Mouse (Mus musculus) frontal cortex, postnatal 36 days (tissue): ENCODE data around the gene Zfp974.
"Not testable (repeated sequence)": the region's sequence is repeated elsewhere in the genome, so short reads cannot be mapped to it uniquely, and the experiment has no call there.

ENCODE experiments used
- DNase-seq, 2 experiments: peaks; one replicate each; pipeline ENCODE4 v3.0.0; 2022; ENCODE audit warnings: low spot score in 2 of 2

Zfp974 gene

DNA sequence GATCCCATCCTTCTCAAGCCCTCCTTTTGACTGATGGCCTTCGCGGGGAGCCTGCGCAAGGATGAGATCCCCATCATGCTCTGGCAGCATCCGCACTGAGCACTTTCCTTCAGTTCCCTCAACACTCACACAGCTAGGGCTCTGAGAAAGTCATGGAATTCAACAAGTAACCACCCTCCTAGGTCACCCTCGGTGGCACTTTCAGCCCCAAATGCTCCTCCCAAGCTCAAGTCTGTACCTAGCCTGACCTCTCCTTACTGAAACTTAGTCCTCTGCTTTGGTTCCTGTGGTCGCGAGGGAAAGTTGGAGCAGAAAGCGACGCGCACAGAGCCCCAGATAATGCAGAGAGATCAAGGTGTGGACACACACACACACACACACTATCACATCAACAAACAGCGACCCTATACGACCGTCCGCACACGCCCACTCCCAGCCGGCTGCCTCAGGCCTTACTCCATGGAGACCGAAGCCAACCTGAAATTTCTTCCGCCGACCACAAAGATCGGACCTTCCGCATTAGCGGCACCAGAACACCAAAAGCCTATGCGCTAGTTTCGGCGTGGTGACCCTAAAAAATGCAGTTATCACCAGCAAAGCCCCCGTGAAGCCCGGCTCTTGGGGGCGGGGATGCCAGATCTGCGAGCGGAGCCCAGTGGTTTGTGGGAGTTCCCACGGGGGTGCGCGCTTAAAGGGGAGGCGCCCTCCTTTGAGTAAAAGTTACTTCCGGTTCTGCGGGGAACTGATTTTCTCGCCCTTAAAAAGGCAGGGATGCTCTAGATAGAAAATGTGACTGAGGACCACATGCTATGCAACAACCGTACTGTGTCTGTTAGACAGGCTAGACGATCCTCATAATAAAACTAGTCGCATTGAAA is at the start of gene Zfp974:
TSS of gene Zfp974 (minus strand) at position 643 of the 878 bp plus-strand sequence.
- DNase-seq, result peak; percentile 66 to 69

DNA sequence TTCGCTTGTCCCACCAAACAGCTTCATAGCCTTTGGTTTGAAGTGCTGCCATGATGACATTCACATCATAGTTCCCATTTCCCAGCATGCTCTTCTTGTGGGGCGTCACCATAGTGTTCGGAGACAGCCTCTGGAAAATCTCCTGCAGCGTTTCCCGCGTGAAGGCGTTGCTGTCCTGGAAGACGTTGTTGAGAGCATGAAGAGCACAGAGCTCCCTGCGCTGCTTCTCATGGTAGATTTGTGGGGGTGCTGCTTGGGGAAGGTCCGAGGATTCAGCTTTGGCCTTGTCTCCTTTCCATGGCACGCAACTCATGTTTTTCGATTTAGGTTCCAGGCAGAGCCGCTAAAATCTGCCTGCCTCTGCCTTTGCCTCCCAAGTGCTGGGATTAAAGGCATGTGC is 20.2 kb upstream of the Zfp974 start:
- DNase-seq, result not testable (repeated sequence)

DNA sequence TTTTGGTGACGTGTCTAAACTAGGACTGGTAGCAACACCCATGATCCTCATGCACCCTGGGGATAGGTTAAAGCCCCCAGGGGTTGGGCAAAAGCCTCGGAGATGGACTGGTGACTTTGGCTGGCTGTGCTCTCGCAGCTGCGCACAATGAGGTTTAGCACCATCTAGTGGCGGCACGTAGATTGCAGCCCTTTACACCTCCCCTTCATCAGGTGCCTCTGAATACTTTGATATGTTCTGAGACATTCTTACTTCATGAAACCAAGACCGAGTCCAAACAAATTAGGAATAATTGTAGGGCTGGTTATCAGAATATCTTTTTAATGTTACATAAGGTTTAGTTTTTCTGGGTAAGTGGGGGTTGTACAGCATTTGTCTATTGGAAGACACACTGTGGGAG is 12.6 kb upstream of the Zfp974 start:
- DNase-seq, result peak in 1 of 2 experiments; percentile 30

DNA sequence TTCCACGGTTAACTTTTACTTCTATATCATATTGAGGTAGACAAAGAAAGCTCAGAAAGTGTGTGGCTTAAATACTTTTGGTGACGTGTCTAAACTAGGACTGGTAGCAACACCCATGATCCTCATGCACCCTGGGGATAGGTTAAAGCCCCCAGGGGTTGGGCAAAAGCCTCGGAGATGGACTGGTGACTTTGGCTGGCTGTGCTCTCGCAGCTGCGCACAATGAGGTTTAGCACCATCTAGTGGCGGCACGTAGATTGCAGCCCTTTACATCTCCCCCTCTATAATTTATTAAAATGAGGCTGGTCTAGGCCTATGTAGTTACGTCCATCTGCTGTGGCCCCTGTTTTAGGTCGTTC is 4.5 kb upstream of the Zfp974 start:
- not testable (repeated sequence) for DNase-seq

DNA sequence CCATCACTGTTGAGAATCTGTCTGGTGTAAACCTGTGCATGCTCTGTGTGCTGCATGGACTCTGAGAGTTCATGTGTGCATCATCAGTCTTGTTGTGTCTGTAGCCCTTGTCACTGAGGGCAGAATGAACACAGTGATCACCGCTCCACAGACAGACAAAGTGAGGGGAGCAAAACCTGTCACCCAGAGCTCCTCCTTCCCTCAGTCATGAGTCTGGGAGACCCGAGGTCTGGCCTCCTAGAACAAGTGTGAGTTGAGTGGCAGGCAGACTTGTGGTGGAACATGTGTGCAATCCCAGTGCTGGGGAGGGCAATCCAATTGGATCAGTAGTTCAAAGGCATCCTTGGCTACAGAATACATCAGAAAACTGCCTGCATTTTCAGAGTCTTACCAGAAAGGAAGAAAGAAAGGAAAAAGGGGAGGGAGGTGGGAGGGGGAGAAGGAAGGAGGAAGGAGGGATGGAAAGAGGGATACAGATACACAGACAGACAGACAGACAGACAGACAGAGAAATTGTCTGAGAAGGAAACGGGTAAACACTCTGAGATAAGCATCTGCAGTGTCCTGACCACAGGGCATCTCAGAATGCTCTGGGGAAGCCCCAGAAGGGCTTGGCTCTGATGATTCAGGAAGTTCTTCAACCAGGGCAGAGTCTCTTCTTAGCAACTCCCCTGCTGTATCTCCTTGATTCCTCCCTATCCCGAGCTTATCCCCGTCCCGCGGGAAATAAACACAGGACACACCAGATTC is 4.0 kb upstream of the Zfp974 start:
- DNase-seq, result no peak

DNA sequence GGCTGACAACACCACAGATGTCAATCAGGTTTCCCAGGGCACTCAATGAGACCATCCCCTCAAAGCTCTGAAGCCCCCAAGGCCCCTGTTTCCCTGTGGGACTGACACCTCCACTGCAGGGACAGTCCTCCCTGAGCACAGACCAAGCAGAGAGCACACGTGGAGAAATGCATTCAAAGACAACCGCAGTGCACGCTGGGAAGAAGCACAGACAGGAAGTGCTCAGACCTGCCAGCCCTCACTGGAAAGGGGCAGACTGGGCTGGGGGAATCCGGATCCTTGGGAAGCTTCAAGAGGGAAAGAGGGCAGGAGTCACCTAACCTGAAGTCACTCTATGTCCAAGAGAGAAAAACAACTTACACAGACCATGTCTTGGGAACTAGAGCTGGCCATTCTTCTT is 2.2 kb downstream of the Zfp974 start:
- not testable (repeated sequence) for DNase-seq

DNA sequence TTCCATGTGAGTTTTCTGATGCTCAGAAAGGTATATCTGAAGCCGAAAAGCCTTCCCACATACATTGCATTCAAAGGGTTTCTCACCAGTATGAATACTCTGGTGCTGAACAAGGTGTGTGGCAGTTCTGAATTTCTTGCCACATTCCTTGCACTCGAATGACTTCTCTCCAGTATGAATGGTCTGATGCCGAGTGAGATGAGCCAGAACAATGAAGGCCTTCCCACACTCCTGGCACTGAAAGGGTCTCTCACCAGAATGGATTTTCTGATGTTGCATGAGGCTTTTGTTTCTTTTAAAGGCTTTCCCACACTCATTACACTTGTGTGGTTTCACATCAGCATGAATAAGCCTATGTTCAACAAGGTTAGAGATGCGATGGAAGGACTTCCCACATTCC is 18.3 kb downstream of the Zfp974 start:
- not testable (repeated sequence) for DNase-seq

DNA sequence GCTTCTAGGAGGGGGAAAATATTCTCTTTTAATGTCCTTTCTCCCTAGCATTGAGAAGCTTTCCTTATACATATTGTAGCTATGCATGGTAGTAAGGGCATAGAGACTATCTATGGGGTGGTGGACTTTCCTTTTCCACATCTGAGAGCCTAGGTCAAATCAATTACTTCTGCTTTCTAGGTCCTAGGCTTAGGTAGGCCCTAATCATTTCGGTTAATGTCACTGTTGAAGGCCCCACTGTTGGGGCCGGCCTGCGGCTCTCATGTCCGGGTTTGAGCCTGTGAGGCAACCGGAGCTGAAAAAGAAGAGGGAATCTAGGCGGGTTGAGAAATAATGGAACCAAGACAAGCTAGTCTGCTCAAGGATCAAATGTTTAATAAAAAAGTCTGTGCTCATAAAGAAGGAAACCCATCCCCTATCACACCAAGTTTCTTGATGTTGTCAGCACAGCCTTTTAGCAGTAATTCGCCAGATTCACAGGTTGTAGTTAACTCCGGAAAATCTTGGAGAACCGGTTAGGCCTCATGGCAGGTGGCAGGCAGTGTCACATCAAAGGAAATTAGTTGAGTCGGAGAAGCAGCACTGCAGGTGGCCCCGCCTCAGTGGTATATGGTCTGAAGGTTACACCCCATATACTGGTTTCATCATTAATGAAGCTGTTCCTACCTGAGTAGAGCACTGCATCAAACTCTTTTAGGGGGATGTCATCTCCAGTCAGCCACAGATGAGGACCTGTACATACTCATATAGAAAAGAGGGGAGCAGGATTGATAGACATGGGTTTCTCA is 24.0 kb downstream of the Zfp974 start:
- DNase-seq, result no peak

DNA sequence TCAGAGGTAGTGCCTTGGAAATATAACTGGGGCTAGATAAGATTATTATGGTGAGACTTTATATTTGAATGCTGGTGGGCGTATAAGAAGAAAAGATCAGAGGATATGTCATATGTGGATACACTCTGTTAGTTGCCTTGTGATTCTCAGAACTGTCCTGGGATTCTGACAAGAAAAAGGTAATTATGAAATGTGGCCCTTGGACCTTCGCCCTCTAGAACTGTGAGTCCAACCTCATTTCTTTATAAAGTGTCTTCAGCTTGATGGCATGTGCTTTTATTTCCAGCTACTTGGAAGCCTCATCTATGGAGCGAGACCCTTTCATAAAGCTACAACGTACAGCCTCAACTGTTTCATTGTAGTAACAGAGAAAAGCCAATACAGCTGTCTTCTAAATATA is 28.7 kb downstream of the Zfp974 start:
- DNase-seq, result no peak

DNA sequence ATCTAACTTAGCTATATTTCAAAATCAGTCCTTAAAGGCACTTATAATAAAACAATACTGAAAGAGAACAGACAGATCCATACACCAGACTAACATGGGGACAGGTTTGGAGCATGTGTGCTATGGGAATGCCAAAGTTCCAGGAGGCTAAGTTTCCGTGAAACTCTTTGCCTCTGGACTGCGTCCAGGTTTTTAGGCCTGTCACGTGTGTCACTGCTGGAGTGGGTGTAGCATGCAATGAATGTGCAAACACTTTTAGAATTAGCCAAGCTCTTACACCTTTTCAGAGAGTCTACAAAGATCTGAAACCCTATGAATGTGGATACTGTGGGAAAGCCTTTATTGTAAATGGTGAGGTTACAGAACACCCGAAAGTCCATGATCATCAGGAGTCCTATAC is 47.5 kb downstream of the Zfp974 start:
- DNase-seq, result no peak

DNA sequence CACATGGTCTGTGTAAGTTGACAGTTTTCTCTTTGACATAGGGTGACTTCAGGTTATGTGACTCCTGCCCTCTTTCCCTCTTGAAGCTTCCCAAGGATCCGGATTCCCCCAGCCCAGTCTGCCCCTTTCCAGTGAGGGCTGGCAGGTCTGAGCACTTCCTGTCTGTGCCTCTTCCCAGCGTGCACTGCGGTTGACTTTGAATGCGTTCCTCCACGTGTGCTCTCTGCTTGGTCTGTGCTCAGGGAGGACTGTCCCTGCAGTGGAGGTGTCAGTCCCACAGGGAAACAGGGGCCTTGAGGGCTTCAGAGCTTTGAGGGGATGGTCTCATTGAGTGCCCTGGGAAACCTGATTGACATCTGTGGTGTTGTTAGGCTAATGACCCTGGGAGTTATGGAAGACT is 66.7 kb downstream of the Zfp974 start:
- not testable (repeated sequence) for DNase-seq

DNA sequence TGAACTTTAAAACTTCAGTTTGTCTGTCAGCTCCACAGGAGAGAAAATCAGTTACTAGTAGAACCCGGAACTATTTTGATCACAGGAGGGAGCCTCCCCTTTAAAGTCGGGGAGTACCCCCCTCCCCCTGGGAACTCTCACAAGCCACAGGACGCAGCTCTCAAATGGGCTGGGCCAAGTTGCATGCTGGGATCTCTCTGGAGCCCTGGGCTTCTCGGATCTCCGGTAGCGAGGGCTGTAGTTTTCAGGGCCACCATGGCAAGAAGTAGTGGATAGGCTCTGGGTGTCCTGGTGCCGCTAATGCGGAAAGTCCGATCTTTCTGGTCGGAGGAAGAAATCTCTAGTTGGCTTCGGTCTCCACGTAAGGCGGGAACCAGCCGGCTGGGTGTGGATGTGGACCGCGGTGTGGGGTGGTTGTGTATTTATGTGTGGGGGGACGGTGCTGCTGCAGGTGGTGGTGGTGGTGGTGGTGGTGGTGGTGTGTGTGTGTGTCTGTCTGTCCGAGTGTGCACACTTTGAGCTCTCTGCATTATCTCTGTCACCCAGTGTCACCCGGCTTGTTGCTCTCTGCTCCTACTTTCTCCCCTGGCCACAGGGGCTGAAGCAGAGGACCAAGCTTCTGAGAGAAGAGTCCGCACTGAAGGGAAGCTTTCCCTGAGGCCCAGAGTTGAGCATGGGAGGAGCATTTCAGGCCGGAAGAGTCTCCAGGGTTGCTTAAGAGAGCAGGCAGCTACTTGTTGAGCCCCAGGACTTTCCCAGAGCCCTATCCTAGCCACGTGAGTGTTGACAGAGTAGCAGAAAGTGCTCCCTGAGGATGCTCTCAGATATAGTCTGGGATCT is 68.6 kb downstream of the Zfp974 start:
- peak; percentile 31 to 47 for DNase-seq

DNA sequence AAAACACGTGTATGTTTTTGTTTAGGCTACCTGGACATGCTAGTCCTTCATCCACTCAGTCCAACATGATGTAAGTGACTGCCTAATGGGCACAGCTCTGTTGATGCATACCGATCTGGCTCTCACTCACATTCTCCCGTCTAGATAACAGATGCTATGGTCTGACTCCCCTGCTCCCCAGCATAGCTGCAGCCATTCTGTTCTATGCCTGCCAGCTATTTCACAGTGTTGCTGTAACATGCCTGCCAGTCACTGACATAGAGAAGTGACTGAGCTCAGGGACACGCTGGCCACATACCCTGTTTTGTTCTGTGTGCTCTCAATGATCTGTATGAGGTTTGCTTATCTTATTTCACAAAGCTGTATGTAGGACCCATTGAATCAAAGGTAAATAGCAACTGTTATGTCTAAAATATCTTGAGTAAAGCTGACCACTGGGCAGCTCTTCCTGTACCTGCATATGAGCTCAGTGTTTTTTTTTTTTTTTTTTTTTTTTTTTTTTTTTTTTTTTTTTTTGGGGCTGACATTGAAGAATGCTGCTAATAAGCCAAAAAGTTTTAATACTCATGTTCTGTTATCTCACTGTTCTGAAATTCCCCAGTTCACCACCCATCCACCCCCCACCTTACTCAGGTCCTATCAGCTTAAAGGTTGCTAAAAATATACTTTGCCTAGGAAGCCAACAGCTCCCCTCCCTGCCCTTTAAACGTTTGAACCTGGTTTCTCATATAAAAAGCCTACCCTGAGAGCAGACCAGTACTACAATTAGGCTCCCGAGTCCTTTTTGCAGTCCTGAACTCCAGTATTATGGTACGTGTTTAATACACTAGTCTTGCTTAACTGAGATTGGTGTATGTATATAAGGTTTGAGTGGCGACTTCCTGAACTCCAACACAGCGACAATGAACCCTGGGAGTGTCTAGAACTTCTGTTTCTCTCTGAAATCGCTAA is 69.7 kb downstream of the Zfp974 start:
- no peak for DNase-seq
